Mouse (Mus musculus) 3T3-L1 (cell line): Measurements from ENCODE around the gene Ablim1.

Experiments used
- DNase-seq: peaks from one replicate; pipeline ENCODE4 v3.0.0-alpha.2; 2015; ENCODE audit warnings: low read depth, low spot score

Ablim1 gene

DNA sequence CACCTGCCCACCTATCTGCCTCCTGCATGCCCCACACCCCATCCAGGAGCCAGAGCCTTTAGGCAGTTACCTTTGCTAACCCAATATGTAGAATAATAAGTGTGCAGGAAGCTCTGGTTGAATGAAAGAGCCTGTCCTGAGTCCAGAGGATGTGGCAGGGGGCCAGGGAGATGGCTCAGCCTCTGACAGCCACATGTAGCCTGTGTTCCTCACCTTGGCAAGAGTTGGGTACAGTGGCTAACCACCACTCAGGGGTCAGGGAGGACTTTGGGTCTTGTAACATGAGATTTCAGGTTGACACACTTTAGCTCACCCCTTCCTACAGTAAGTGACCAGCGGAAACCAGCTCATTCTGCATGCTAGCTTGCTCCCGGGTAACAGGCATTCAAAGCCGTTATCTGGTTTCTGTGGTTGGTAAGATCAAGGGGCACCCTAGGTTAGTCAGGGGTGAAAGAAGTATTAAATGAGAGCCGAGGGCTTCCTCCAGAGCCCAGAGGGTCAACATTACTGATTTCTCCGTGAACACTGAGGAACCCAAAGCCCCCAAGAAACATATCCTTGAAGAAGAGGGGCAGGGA lies 210.5 kb downstream of the Ablim1 start:
- peak; percentile 40 for DNase-seq

DNA sequence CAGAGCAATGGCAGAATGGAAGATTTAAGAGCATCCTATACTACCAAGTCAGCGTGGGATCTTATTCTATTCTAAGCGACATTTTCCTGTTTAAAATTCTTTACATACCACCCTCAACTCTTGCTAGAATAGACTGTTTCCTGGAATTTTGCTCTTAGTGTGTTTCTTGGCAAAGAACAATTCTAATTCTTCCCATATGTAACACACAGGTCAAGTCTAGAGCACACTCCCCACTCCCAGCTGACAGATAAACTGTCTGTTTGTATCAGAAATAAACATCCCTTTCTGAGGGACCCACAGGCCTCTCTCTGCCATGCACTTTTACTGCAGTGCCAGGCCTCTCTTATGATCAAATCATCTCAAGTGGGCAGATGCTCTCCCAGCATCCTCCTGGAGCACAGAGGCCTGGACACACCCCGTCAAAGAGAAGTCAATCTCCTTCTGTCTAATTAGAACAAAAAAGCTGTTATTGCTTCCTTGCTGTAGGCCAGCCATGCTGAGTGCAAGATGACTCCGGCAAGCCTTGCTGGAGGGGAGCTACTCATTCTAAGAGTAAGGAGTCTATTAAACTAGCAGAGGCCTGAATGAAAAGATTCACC lies 211.3 kb downstream of the Ablim1 start:
- DNase-seq, result peak; percentile 74

DNA sequence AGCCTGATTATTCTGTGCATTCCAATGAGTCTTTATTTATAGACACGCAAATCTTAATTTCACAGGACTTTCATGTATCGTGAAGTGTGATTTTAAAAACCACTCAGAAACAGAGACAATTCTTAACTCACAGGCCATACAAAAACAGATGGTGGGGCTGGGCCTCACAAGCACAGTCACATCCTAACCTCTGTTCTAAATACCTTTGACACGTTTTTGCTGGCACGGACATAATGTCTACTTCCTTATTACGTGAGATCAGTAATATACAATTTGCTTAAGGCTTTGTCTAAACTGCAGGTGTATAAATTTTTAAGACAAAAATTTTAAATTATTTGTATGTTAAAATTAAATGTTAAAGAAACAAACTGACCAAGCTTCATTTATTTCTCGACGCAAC lies 212.7 kb downstream of the Ablim1 start:
- DNase-seq, result no peak

DNA sequence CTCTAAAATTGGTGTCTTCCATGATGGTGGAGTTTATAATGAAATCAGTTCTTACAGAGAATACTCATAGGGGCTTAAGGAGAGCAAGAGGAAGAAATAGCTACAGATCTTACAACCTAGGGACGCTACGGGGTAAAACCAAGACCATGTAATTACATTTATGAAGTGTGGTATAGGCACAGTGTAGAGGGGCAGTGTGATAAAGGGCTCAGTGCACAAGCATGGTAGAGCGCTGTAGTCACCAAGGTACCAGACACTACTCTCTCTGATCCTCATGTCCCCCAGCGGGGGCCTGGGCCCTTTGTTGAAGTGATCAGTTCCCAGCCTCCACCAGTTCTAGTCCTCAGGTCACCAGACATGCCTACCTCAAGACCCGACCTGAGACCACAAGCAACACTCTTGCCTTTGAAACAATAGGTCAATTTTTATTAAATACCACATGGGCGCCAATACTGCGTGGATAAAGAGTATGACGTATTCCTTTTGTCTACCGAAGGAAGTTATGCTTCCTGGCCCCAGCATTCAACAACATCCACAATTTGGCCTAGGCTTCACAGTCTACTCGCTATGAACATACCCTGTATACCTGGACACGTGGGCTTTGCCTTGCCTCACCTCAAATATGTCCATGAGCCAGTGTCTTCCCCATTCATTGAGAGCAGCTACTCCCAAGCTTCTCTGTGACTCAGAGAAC lies 213.8 kb downstream of the Ablim1 start:
- no peak for DNase-seq

DNA sequence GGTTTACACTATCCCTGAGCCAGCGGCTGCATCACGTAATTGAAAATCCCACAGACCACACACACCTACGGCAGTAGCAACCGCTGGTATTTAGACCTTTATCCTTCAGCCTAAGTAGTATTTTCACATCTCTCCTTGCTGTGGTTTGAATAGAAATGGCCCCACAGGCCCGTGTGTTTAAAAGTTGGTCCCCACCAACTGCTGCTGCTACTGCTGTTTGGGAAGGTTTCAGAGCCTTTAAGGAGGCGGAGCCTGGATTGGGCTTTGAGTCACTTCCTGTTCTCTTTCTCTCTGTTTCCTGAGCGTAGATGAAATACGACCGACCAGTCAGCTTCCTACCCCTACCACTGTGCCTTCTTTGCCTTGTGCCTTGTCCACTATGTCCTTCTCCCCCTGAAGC lies 214.7 kb downstream of the Ablim1 start:
- peak; percentile 28 for DNase-seq

DNA sequence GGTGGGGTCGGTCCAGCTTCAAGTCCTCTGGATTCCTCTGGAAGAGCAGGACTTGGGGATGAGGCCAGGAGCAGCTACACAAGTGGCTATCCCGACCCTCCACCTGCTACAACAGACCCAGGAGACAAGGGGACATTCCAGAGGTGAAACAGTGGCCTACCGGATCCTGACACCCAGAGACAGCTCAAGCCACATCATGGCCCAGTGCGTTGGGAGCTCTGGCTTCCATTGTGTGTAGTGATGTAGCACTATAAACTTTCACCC lies 215.7 kb downstream of the Ablim1 start:
- no peak for DNase-seq

DNA sequence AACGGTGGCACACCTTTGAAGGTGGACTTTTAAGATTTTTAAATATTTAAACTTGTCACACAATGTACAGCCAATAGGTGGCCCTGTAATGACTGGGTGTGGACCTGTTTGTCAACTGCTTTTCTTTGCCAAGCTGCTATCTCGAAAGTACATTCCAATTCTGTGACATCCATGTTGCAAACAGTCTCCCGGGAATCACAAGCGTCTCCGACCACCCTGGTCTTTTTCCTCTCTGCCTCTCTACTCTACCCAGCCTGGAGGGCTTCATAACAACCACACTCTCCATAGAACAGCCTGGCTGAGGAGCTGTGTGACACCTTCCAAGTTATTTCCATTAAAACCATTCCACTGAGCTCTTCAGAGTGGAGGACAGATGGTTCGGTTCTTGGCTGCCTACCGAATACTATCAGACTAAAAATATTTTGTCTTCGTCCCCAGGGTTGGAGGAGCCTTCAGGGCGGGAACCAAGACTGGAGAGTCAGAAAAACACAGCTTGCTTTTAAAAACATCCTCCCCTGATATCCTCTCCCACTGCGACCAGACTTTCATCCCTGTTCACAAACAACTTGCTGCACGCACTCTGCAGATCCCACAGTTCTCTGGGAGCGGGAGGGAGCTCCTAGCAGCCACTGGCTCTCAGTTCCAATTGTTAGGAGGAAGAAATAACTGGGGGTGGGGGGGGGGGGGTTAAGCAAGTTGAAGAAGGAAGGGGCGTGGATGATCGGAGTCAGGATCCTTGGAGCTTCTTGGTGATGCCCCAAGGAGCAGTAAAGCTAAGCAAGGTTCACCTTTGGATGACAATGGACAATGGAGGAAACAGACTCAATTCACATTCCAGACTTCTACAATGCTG lies 216.3 kb downstream of the Ablim1 start:
- peak; percentile 54 for DNase-seq

DNA sequence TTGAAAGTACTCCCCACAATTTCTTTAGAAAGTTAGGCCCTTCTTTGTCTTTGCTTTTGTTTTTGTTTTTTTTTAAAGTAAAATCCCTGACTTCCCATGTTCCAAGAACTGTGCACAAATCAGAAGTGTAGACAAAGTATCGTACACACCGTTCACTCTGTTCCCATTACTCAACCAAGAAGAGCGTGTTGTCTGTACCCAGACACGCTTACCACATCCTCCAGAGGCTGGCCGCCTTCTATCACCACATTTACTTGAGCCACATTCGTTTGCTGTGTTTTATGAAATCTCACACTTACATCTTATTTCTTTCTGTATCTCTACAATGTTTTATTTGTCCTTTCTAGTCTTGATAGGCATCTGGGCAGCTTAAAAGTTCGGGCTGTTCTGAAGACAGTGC lies 219.4 kb downstream of the Ablim1 start:
- no peak for DNase-seq

DNA sequence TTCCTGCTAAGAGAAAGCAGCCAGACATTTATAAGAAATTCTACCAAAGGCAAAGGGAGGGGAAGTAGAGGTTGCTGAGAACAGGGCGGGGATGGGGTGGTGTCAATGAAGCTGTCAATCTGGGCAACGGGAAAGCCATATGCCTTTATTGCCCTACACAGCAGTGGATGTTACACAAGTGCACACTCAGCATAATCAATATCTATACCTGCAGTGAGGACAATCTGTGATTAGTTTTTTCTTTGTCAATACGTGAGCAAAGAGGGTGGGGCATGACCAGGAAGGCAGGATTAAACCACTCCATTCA lies 221.1 kb downstream of the Ablim1 start:
- DNase-seq, result no peak

DNA sequence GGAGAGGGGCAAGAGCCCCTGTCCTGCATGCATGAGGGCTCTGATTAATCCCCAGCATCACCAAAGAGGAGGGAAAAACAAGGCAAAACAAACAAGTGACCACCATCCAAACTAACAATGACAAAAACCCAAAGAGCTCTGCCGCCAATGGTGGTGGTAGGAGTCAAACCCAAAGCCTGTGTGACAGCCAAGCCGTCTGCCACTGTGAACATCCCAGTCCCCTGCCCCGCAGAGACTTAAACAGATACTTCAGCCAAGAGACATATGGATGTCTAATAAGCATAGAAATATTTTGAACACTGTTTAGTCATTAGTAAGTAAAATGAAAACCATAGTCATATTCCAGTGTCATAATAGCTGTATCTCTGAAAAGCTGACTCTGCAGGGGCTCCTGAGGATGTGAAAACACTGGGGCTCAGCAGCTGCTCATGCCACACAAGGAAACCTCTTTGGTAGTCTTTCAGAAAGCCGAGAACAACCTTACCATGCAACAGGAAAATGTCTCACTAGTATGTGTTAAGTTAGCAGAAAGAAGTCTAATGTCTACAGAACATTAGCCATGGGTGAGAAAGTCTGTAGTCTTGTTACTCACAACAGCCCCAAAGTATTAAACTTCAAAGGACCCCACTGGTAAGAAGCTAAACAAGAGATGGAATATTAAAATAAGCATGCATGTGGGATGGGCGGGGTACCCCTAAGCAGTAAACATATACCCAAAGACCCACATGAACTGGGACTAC lies 221.6 kb downstream of the Ablim1 start:
- DNase-seq, result no peak

DNA sequence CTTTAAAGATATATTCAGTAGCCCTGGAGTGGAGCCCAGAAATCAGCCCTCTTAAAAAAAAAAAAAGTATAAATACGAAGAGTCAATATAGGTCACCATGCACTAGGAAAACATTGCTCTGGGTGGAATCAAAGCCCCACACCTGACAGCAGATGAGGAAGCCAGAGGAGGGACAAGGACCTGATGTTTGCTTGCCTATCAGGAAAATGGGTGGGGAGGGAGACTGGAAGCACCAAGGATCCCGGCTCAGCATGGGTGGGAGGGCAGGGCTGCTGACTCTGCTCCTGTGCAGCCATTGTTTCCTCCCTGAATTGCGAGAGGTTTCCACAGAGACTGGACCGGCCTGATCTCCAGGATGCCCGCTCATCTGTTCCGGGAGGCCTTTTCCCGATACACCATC lies 223.4 kb downstream of the Ablim1 start:
- DNase-seq, result no peak

DNA sequence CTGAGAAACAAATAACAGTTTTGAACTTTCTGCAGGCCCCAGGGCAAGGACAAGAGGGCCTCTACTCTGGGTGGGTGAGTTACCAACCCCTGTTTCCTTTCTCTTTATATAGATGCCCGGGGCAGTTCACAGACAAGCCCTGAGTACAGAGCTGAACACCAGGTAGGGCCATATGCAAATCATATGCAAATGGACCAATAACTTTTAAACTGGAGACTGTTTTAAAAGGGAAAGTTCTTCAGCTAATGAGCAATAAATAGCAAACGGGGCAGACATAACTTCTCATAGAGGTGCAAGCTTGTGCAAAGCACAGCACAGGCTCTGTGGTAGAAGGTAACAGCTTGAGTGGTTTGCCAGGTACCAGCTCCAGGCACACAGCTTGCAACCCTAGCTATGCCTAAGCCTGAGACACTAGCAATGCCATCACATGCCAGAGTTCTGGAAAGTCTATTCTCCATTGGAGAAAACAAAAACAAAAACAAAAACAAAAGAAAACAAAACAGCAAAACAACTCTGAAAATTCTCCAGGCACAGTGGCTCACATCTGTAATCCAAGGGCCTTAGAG lies 225.8 kb downstream of the Ablim1 start:
- no peak for DNase-seq

DNA sequence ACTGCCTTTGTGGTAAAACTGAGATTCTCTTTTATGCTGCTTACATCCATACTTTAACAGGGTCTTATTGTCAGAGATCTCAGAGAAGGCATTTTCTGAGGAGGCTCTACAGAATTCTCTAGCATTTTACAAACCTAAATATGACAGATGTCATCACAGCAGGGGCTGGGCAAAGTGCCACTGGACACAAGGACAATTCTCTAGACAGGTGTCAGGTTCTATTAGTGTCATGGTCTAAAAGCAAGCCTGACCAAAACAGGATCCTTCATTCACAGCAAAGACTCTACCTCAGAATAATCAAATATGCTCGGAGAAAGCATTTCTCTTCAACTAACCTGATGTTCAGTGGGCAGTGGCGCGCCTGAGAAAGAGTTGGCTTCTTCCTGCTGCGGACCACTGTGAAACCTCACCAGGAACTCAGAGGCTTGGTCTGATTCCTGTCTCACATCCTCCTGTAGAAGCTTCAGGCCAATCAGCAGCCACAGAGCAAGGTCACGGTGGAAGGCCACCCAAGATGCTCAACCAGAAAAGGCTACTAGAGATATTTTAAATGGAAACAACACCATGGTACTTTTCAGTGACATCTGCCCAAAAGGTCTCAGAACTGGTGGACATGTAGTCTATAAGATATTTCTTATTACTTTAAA lies 230.1 kb downstream of the Ablim1 start:
- no peak for DNase-seq

DNA sequence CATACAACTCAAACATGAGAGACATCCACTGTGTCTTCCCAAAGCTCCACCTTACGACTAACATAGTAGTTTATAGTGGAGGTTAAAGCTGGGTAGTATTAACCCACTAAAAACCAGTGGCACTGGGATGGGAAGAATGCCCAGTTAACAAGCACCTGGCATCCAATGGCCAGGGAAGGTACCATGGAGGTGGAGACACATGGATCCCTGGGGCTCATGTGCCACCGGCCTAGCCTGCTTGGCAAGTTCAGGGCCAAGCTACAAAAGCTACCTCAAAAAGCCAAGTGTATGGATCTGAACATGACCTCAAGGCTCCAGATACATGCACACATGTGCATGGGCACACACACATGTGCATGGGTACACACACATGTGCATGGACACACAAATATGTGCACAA lies 230.8 kb downstream of the Ablim1 start:
- DNase-seq, result no peak

DNA sequence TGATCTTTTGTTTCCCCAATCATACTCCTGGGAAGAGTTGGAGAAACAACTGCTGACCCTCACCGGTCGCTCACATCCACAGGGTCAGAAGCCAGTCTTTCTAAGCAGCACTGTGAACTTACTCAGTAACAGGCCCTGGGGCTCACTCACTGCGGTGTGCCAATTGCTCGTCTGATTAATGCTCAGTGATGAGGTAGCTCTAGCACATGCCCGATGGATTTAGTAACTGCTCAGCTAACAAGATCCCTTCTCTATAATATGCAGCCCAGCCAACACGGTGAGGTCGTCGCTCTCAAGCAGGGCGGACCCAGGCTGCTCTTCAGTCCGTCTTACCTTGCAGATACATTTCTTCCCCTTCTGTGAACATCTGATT lies 231.6 kb downstream of the Ablim1 start:
- DNase-seq, result no peak

DNA sequence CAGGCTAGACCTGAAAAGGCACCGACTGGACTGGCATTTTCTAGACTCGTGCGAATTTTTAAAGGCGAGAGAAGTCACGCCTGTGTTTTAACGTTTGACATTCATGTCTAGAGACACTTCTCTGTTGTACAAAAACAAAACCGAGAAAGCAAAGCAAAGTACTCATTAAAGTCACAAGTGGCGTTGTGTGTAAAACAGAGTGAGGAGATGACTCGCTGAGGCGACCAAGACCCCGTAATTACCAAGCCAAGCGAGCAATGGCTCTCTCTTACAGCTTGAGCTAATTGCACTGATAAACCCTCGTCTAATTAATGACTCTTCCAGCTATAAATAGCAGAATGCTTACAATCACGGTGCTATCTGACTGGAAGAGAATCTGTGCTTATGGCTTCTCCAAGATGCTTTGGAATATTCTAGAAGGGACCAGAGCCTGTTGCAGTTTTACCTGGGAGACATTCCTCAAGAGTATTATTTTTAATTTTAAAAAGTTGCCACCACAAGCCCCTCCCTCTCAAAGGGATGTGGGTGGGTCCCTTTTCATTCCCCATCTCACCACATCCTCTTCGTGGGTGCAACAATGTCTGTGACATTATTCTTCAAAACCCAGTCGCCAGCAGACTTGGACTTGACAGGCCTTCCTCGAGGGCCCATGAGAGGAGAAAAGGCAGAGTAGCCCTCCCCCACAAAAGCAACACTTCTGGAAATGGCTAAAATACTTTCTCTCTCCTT lies 232.1 kb downstream of the Ablim1 start:
- DNase-seq, result no peak

DNA sequence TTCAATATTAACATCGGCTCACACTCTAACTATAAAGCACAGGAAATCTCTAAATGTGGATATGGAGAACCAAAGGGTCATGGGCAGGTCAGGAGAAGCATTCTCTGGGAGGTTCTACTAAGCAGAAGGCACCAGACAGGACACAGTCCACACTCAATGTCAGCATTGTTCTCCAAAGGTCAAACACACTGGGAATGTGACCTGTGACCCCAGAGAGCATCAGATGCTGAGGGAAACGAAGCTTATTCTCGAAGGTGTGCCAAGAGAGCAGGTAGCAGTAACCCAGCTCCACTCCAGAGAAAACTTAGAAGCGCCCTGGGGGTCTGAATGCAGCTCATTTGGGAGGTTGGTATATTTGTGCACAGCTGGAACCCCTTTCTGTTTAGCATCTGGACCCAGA lies 233.2 kb downstream of the Ablim1 start:
- no peak for DNase-seq

DNA sequence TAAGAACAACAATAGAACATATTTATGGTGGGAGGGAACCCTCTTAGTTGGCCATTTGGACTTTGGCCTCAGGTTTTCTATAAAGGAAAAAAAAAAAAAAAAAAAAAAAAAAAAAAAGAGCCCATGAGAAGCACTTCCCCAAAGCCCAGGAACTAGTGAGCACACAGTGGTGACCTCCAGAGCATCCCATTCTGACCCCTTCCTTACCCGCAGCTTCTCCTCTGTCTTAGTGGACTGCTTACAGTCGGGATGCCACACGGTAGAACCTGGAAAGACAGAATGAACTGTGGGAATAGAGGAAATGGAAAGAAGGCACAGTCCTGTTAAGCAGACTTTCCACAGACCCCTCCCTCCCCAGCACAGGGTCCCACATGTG lies 235.1 kb downstream of the Ablim1 start:
- no peak for DNase-seq

DNA sequence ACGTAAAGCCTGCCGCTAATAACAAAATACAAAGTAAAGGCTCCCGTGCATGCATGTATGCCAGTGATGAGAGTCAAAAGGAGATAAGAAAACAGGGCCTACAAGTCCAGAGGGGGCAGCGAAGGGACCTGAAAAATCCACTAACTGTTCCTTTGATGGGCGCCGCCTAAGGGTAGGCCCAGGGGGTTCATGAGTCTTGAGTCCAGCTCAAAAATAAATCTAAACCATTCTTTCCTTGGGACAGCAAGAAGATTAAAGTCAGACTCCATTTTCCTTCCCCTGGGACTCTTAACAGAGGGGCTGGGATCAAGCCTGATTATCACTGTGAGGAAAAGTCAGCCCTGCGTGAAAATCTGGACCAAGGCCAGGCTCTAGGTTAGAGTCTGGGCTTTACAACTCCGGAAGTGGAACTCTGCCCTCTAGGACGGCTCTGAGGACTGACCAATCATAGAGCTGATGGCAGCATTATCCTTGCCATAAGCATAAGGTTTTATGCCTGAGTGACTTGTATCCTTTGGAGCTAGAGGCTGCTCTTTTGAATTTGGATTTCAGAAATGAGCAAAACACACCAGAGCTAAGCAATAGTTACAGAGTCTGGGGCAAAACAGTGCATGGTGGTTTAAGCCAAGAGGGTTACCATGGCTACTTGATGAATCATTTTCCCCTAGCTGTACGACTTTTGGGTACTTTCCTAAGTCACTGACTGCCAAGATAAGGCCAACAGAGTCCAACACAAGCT lies 235.7 kb downstream of the Ablim1 start:
- peak; percentile 97 for DNase-seq
